Mouse (Mus musculus) MEL (cell line): ENCODE data around the gene Polr1a. TPM values are rescaled to one million over a fixed set of nuclear protein-coding genes. Genes with fewer than 3 reads are reported as not detected.

Source experiments
- DNase-seq: peaks from one replicate; pipeline ENCODE4 v3.0.0; 2011; ENCODE audit warnings: low read depth, low spot score
- H3K27ac ChIP-seq: 2 replicates; pipeline ENCODE4 v1.5.1; 2012; ENCODE audit warnings: low read depth, mild to moderate bottlenecking, control low read depth, low read length, moderate library complexity; ENCODE audit not compliant: control insufficient read depth
- H3K27me3 ChIP-seq, 2 experiments: fragments of 150-350 bp in 1 of 2; sonication (generic) in 1 of 2; 2 replicates each; pipeline ENCODE4 v1.6.1; 2012; ENCODE audit warnings: low read length in 2 of 2, mild to moderate bottlenecking in 2 of 2, improper control_type of control experiment in 1 of 2, moderate library complexity in 1 of 2; ENCODE audit not compliant: insufficient read depth in 2 of 2, control insufficient read depth in 1 of 2
- H3K36me3 ChIP-seq, 2 experiments: 2 replicates each; pipeline ENCODE4 v1.6.1; 2012 to 2014; ENCODE audit warnings: low read length in 2 of 2, improper control_type of control experiment in 1 of 2, inconsistent platforms in 1 of 2, mild to moderate bottlenecking in 1 of 2; ENCODE audit not compliant: insufficient read depth in 2 of 2, control insufficient read depth in 1 of 2
- H3K4me1 ChIP-seq, 2 experiments: fragments of 150-350 bp in 1 of 2; sonication (generic) in 1 of 2; 2 replicates each; pipeline ENCODE4 v1.6.1; 2012; ENCODE audit warnings: low read length in 2 of 2, improper control_type of control experiment in 1 of 2, mild to moderate bottlenecking in 1 of 2; ENCODE audit not compliant: insufficient read depth in 2 of 2, control insufficient read depth in 1 of 2
- H3K4me3 ChIP-seq, 2 experiments: fragments of 150-350 bp in 1 of 2; sonication (generic) in 1 of 2; 2 replicates each; pipeline ENCODE4 v1.5.1; 2012; ENCODE audit warnings: low read depth in 2 of 2, low read length in 2 of 2, mild to moderate bottlenecking in 2 of 2, moderate library complexity in 2 of 2, control low read depth in 1 of 2, improper control_type of control experiment in 1 of 2; ENCODE audit not compliant: control insufficient read depth in 1 of 2, insufficient read depth in 1 of 2
- H3K79me2 ChIP-seq: 2 replicates; pipeline ENCODE4 v1.6.1; 2012; ENCODE audit warnings: mild to moderate bottlenecking, low read length, moderate library complexity; ENCODE audit not compliant: control insufficient read depth, poor library complexity, insufficient read depth
- H3K9ac ChIP-seq: 2 replicates; pipeline ENCODE4 v1.6.1; 2012; ENCODE audit warnings: low read depth, mild to moderate bottlenecking, control low read depth, low read length, moderate library complexity; ENCODE audit not compliant: control insufficient read depth, poor library complexity, severe bottlenecking
- H3K9me3 ChIP-seq: fragments of 150-350 bp; sonication (generic); replicated peaks from 2 replicates; pipeline ENCODE4 v1.6.1; 2012; ENCODE audit warnings: mild to moderate bottlenecking, low read length, improper control_type of control experiment, moderate library complexity; ENCODE audit not compliant: insufficient read depth
- BHLHE40 ChIP-seq: IDR thresholded peaks from 2 replicates; pipeline ENCODE4 v1.6.1; 2012; ENCODE audit warnings: low read depth, mild to moderate bottlenecking, inconsistent platforms, low read length, improper control_type of control experiment, borderline replicate concordance
- CHD1 ChIP-seq: IDR thresholded peaks from 2 replicates; pipeline ENCODE4 v1.6.1; 2012; ENCODE audit warnings: low read depth, mild to moderate bottlenecking, inconsistent platforms, low read length, improper control_type of control experiment
- CHD2 ChIP-seq: IDR thresholded peaks from 2 replicates; pipeline ENCODE4 v1.6.1; 2011; ENCODE audit warnings: low read length, improper control_type of control experiment
- CTCF ChIP-seq, 3 experiments: IDR thresholded peaks in 2 of 3; conservative IDR thresholded peaks in 1 of 3; 2 replicates each; pipeline ENCODE4 v1.5.1; 2011 to 2012; ENCODE audit warnings: low read length in 3 of 3, low read depth in 2 of 3, mild to moderate bottlenecking in 2 of 3, improper control_type of control experiment in 1 of 3, inconsistent platforms in 1 of 3, mixed read lengths in 1 of 3, moderate library complexity in 1 of 3; ENCODE audit not compliant: control insufficient read depth in 1 of 3, insufficient read depth in 1 of 3, poor library complexity in 1 of 3, severe bottlenecking in 1 of 3
- E2F4 ChIP-seq: IDR thresholded peaks from 2 replicates; pipeline ENCODE4 v1.6.1; 2011; ENCODE audit warnings: low read depth, low read length, improper control_type of control experiment, borderline replicate concordance
- ELF1 ChIP-seq: IDR thresholded peaks from 2 replicates; pipeline ENCODE4 v1.6.1; 2014; ENCODE audit warnings: low read depth, mild to moderate bottlenecking, inconsistent platforms, low read length, improper control_type of control experiment, moderate library complexity
- EP300 ChIP-seq, 2 experiments: IDR thresholded peaks; 2 replicates each; pipeline ENCODE4 v1.6.1; 2011; ENCODE audit warnings: improper control_type of control experiment in 2 of 2, low read length in 2 of 2, low read depth in 1 of 2, mild to moderate bottlenecking in 1 of 2
- JUND ChIP-seq: IDR thresholded peaks from 2 replicates; pipeline ENCODE4 v1.6.1; 2011; ENCODE audit warnings: low read depth, mild to moderate bottlenecking, improper control_type of control experiment, low read length
- MAFK ChIP-seq: IDR thresholded peaks from 2 replicates; pipeline ENCODE4 v1.6.1; 2011; ENCODE audit warnings: low read depth, mild to moderate bottlenecking, low read length, improper control_type of control experiment, borderline replicate concordance
- MAX ChIP-seq: IDR thresholded peaks from 2 replicates; pipeline ENCODE4 v1.6.1; 2011; ENCODE audit warnings: low read length, improper control_type of control experiment
- MEF2A ChIP-seq: IDR thresholded peaks from 2 replicates; pipeline ENCODE4 v1.6.1; 2014; ENCODE audit warnings: low read depth, mild to moderate bottlenecking, inconsistent platforms, low read length, improper control_type of control experiment; ENCODE audit not compliant: poor library complexity, insufficient replicate concordance, severe bottlenecking; ENCODE audit errors: extremely low read depth
- MYB ChIP-seq: IDR thresholded peaks from 2 replicates; pipeline ENCODE4 v1.6.1; 2011; ENCODE audit warnings: mild to moderate bottlenecking, low read depth, low read length, improper control_type of control experiment
- MYC ChIP-seq: IDR thresholded peaks from 2 replicates; pipeline ENCODE4 v1.6.1; 2011; ENCODE audit warnings: low read depth, mild to moderate bottlenecking, low read length, improper control_type of control experiment, moderate library complexity
- NELFE ChIP-seq: IDR thresholded peaks from 2 replicates; pipeline ENCODE4 v1.6.1; 2011; ENCODE audit warnings: low read depth, low read length, improper control_type of control experiment
- POLR2A ChIP-seq, 2 experiments: IDR thresholded peaks; 2 replicates each; pipeline ENCODE4 v1.6.1; 2011 to 2012; ENCODE audit warnings: low read length in 2 of 2, mild to moderate bottlenecking in 2 of 2, control low read depth in 1 of 2, improper control_type of control experiment in 1 of 2, low read depth in 1 of 2, moderate library complexity in 1 of 2; ENCODE audit not compliant: control insufficient read depth in 1 of 2, insufficient read depth in 1 of 2, poor library complexity in 1 of 2
- POLR2AphosphoS2 ChIP-seq: IDR thresholded peaks from 2 replicates; pipeline ENCODE4 v1.6.1; 2011; ENCODE audit warnings: low read length, improper control_type of control experiment
- TAL1 ChIP-seq: IDR thresholded peaks from 2 replicates; pipeline ENCODE4 v1.6.1; 2012; ENCODE audit warnings: mild to moderate bottlenecking, inconsistent platforms, low read length, moderate library complexity, mixed read lengths
- TBP ChIP-seq: IDR thresholded peaks from 2 replicates; pipeline ENCODE4 v1.8.0; 2011; ENCODE audit warnings: low read depth, low read length, improper control_type of control experiment
- USF2 ChIP-seq, 2 experiments: IDR thresholded peaks; 2 replicates each; pipeline ENCODE4 v1.6.1; 2011 to 2012; ENCODE audit warnings: improper control_type of control experiment in 2 of 2, low read length in 2 of 2, borderline replicate concordance in 1 of 2, inconsistent platforms in 1 of 2, low read depth in 1 of 2, mild to moderate bottlenecking in 1 of 2; ENCODE audit not compliant: insufficient read depth in 1 of 2
- ZKSCAN1 ChIP-seq: IDR thresholded peaks from 2 replicates; pipeline ENCODE4 v1.6.1; 2012; ENCODE audit warnings: low read depth, mild to moderate bottlenecking, inconsistent platforms, low read length, improper control_type of control experiment, moderate library complexity
- ZMIZ1 ChIP-seq: IDR thresholded peaks from 2 replicates; pipeline ENCODE4 v1.6.1; 2012; ENCODE audit warnings: low read depth, mild to moderate bottlenecking, inconsistent platforms, low read length, improper control_type of control experiment, moderate library complexity
- polyA plus RNA-seq, 2 experiments: library from polyadenylated mRNA; stranded (reverse) in 1 of 2; unstranded in 1 of 2; fragments of >175 nt in 1 of 2; fragments of >200 nt in 1 of 2; gene quantifications; 2 replicates each; pipeline versions ENCODE4 v1.2.1 to v1.2.4; 2012; ENCODE audit warnings: low replicate concordance in 2 of 2, low read depth in 1 of 2; ENCODE audit not compliant: insufficient read length in 2 of 2, insufficient read depth in 1 of 2, missing spikeins in 1 of 2
- total RNA-seq: library from RNA; depleted of rRNA; stranded (reverse); fragments of 300-350 nt; gene quantifications from 2 replicates; pipeline ENCODE4 v1.2.3, GENCODE M21; 2012

Gene Polr1a
- total and polyA plus RNA-seq, 3 experiments = 68.4 to 211 (median 105) TPM

DNA sequence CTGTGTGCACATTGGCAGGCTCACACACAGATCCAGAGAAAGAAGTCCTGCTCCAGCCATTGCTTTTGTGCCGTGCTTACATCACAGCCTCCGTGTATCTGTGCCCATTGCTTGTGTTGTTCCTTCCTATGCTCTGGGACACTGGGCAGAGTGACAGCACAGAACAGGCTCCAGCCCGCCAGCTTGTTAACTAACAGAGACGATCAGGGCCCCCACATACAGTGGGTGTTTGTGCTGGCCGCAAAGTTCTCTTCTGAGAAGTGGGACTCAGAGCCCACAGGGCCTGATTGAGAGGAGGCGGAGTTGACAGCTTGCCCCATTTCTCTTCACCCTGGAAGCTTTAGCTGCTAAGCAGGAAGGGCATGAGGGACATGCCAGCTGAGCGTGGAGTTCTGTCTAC, 60.6 kb downstream of the Polr1a start:
- no peak overlapping the region for H3K9ac ChIP-seq
- H3K27ac ChIP-seq = no peak overlapping the region
- no peaks in the 10 kb centered on the region for H3K27me3 ChIP-seq
- peaks cover 0 to 10% of the 10 kb centered on the region in 2 experiments; a peak in 2 of 4 replicates for H3K36me3 ChIP-seq
- TF ChIP-seq USF2 (IDR thresholded peaks at IDR 0.05; ENCODE audit: borderline replicate concordance in 1 of 2, insufficient read depth in 1 of 2, low read depth in 1 of 2, low read length in 2 of 2) = no peak
- no peak for TF ChIP-seq MAFK
- TF ChIP-seq CHD2 = no peak
- TF ChIP-seq CHD1 = no peak
- no peak for TF ChIP-seq ELF1
- TF ChIP-seq BHLHE40 = no peak
- no peak for TF ChIP-seq CTCF (IDR thresholded peaks at IDR 0.05 in 2 of 3, conservative IDR thresholded peaks at IDR 0.05 in 1 of 3; ENCODE audit: control insufficient read depth in 1 of 3, insufficient read depth in 1 of 3, low read depth in 2 of 3, low read length in 3 of 3, poor library complexity in 1 of 3, severe bottlenecking in 1 of 3)
- TF ChIP-seq ZMIZ1 = no peak
- no peak for TF ChIP-seq MYB
- no peak for TF ChIP-seq E2F4
- TF ChIP-seq MAX = no peak
- TF ChIP-seq ZKSCAN1 = no peak
- no peaks in the 10 kb centered on the region for H3K9me3 ChIP-seq
- H3K4me3 ChIP-seq = no peak overlapping the region
- no peaks in the 10 kb centered on the region for H3K4me1 ChIP-seq
- no peaks in the 10 kb centered on the region for H3K79me2 ChIP-seq
- DNase-seq = no peak

DNA sequence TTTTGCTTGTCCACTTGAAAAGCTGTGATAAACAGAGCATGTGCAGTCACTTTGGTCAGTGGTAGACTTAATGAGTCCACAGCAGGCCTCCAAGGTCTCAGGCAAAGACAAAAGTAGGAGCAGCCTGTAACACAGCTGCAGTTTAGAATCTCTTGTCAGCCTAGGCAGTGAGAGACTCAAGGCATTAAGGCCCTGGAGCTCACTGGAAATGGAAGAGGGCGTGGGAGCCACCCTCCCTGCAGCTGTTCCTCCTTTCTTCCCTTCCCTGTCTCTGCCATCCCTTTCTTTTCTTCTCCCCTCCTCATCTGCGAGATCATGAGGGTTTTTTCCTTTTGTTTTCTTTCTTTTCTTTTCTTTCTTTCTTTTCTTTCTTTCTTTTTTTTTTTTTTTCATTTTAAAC, 61.3 kb downstream of the Polr1a start:
- Histone ChIP-seq H3K36me3 (peaks cover 0 to 12% of the 10 kb centered on the region in 2 experiments; a peak in 2 of 4 replicates), H3K4me1 (no peaks in the 10 kb centered on the region), H3K4me3 (no peak overlapping the region), H3K27ac (no peak overlapping the region), H3K9me3 (no peaks in the 10 kb centered on the region), H3K27me3 (no peaks in the 10 kb centered on the region), H3K9ac (no peak overlapping the region), H3K79me2 (no peaks in the 10 kb centered on the region)
- TF ChIP-seq CHD2 (no peak), ELF1 (no peak), POLR2AphosphoS2 (no peak), EP300 (IDR thresholded peaks at IDR 0.05; ENCODE audit: low read depth in 1 of 2, low read length in 2 of 2) (no peak), TBP (no peak), MYC (no peak), MEF2A (no peak), JUND (no peak), NELFE (no peak), TAL1 (no peak), POLR2A (IDR thresholded peaks at IDR 0.05; ENCODE audit: control insufficient read depth in 1 of 2, insufficient read depth in 1 of 2, low read depth in 1 of 2, low read length in 2 of 2, poor library complexity in 1 of 2) (no peak), BHLHE40 (no peak), MAX (no peak), USF2 (IDR thresholded peaks at IDR 0.05; ENCODE audit: borderline replicate concordance in 1 of 2, insufficient read depth in 1 of 2, low read depth in 1 of 2, low read length in 2 of 2) (no peak), ZKSCAN1 (no peak)
- no peak for DNase-seq
